ENCODE assay signal across 8 mouse cellular contexts in the genomic region with DNA sequence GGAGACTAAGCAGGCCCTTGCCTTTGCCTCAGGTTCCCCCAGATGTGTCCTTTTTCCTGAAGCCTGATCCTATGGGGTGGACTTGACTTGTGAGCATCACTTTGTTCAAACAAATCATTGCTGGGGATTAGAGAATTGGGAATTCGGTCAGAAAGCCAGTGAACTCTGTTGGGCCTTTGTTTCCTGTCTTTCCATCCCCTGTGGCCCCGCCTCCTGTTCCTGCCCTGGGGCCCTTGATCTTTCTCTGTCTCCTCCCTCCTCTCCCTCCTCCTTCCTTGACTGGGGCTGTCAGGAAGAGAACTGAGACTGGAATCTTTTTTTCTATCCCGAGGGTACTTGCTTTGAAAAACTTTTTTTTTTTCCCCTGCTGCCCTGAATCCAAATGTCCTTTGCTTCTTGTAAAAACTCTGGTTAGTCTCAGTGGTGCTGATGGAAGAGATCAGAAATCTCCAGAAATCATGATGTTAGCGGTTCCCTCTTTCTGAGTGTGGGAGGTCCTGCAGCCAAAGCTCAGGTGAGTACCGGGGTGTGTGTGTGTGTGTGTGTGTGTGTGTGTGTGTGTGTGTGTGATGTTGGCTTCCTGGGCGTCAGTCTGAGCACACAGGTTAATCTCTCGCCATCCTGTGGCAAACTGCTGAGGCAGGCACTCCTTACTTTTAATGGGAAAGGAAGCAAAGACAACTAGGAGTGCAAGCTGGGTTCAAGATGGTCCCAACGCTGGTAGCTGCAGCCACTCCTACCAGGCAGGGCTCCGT.
DNase-seq lines count a peak whose midpoint lies in the region; ATAC-seq lines count a peak whose summit lies in the region.
"Had no signal": no experiment of that assay in that cellular context is flagged by ENCODE, and none has a peak within 500 bp of the region (broad histone marks: within the 10 kb centered on the region; RNA-seq: fewer than 3 reads in every experiment).

No protein-coding gene starts in this region.

- H3K27ac ChIP-seq in hindbrain, embryonic 14.5 days = peak overlapping the region; percentile 38; the same call in 1 of the 2 replicates
- peak overlapping the region; percentile 7 for H3K27ac ChIP-seq in lung, embryonic 15.5 days

- no peak overlapping the region for H3K9ac ChIP-seq in hindbrain, embryonic 14.5 days
- H3K9ac ChIP-seq in lung, embryonic 15.5 days = no peak overlapping the region

- no peak overlapping the region for H3K4me3 ChIP-seq in hindbrain, embryonic 14.5 days (replicated peaks; ENCODE audit: low read length)
- peak overlapping the region; percentile 18 for H3K4me3 ChIP-seq in lung, embryonic 15.5 days

- WGBS in hindbrain, embryonic 14.5 days = 16% methylated on average over 9 of the region's 9 CpGs
- 14% methylated on average over 9 of the region's 9 CpGs for WGBS in lung, embryonic 15.5 days

- H3K27me3 ChIP-seq in hindbrain, embryonic 14.5 days (ENCODE audit: control insufficient read depth, insufficient read depth, low read length) = no peaks in the 10 kb centered on the region
- no peaks in the 10 kb centered on the region for H3K27me3 ChIP-seq in lung, embryonic 15.5 days

- peaks cover 6% of the 10 kb centered on the region; the same call in 1 of the 2 replicates for H3K4me1 ChIP-seq in hindbrain, embryonic 14.5 days (replicated peaks; ENCODE audit: control insufficient read depth, insufficient read depth, low read length)
- peaks cover 12% of the 10 kb centered on the region for H3K4me1 ChIP-seq in lung, embryonic 15.5 days

- no peaks in the 10 kb centered on the region for H3K9me3 ChIP-seq in hindbrain, embryonic 14.5 days (ENCODE audit: control insufficient read depth, low read length)
- H3K9me3 ChIP-seq in lung, embryonic 15.5 days = no peaks in the 10 kb centered on the region

- peak overlapping the region; percentile 10; the same call in 1 of the 2 replicates for H3K4me2 ChIP-seq in hindbrain, embryonic 14.5 days (replicated peaks)
- peak overlapping the region; percentile 39 for H3K4me2 ChIP-seq in lung, embryonic 15.5 days

- no peaks in the 10 kb centered on the region for H3K36me3 ChIP-seq in hindbrain, embryonic 14.5 days (replicated peaks; ENCODE audit: control insufficient read depth, insufficient read depth)
- no peaks in the 10 kb centered on the region for H3K36me3 ChIP-seq in lung, embryonic 15.5 days

- DNase-seq in NIH3T3 (ENCODE audit: low read depth) (peak; percentile 67), adipocyte (ENCODE audit: low spot score) (no peak)
- DNase-seq in adrenal gland, postnatal 36 days = peak; percentile 58 to 68
- DNase-seq in hindbrain, embryonic 14.5 days (ENCODE audit: low spot score) = no peak
- DNase-seq in cerebellum, postnatal 25 days = no peak
- DNase-seq: right cerebral cortex, postnatal 25 days had no signal

- ATAC-seq in hindbrain, embryonic 14.5 days (ENCODE audit: low FRiP score) = no peak
- no peak for ATAC-seq in lung, embryonic 15.5 days (ENCODE audit: borderline replicate concordance, extremely low read depth, low FRiP score, low TSS enrichment)
- no peak for ATAC-seq in inflammation-experienced regulatory T-cells, adult 6 months

Comparison
In these comparisons a context has a peak if more than half of its experiments do, and no peak if none do; other contexts are left out.
1. DNase-seq: peak in NIH3T3 (single experiment) and adrenal gland, postnatal 36 days (2 of 2); none in hindbrain, embryonic 14.5 days (single experiment), adipocyte (single experiment) and cerebellum, postnatal 25 days (0 of 2).